Mouse (Mus musculus): ENCODE results near the gene Efna3.

The Efna3 gene

GRCm38 (mm10) chr3:89322514-89323165 lies at the start of gene Efna3:
Gene Efna3, minus strand, starts transcription at chr3:89322965.
- DNase-seq (ENCODE audit: extremely low read depth, low read depth): no peak

GRCm38 (mm10) chr3:89367338-89367737 lies 44.6 kb upstream of the Efna3 start:
- no peak for DNase-seq (ENCODE audit: extremely low read depth, low read depth)

- no peak for DNase-seq (ENCODE audit: extremely low read depth, low read depth)
These were observed 43.0 kb upstream of the Efna3 start for GRCm38 (mm10) chr3:89365486-89366414.

GRCm38 (mm10) chr3:89365153-89365485 lies 42.4 kb upstream of the Efna3 start, which contains the start of gene Dcst1:
Gene Dcst1, minus strand, starts transcription at chr3:89365253.
- no peak for DNase-seq (ENCODE audit: extremely low read depth, low read depth)

- DNase-seq (ENCODE audit: extremely low read depth, low read depth): no peak
These were observed 41.9 kb upstream of the Efna3 start for GRCm38 (mm10) chr3:89364631-89365030.

- no peak for DNase-seq (ENCODE audit: extremely low read depth, low read depth)
These were observed 38.9 kb upstream of the Efna3 start, which contains the start of gene Dcst2 for GRCm38 (mm10) chr3:89361675-89362074. Gene Dcst2, plus strand, starts transcription at chr3:89361975.

GRCm38 (mm10) chr3:89360237-89360636 lies 37.5 kb upstream of the Efna3 start:
- peak; percentile 77 for DNase-seq (ENCODE audit: extremely low read depth, low read depth)

GRCm38 (mm10) chr3:89359630-89360029 lies 36.9 kb upstream of the Efna3 start:
- no peak for DNase-seq (ENCODE audit: extremely low read depth, low read depth)

GRCm38 (mm10) chr3:89356029-89356428 lies 33.3 kb upstream of the Efna3 start:
- no peak for DNase-seq (ENCODE audit: extremely low read depth, low read depth)

- DNase-seq (ENCODE audit: extremely low read depth, low read depth): no peak
These were observed 32.7 kb upstream of the Efna3 start for GRCm38 (mm10) chr3:89355512-89355902.

- DNase-seq (ENCODE audit: extremely low read depth, low read depth): peak; percentile 50
These were observed 32.2 kb upstream of the Efna3 start for GRCm38 (mm10) chr3:89354816-89355511.

- no peak for DNase-seq (ENCODE audit: extremely low read depth, low read depth)
These were observed 28.5 kb upstream of the Efna3 start for GRCm38 (mm10) chr3:89351271-89351670.

- DNase-seq (ENCODE audit: extremely low read depth, low read depth): peak; percentile 67
These were observed 27.2 kb upstream of the Efna3 start, which contains the start of gene Adam15 for GRCm38 (mm10) chr3:89349869-89350501. Gene Adam15, minus strand, starts transcription at chr3:89349996.

- DNase-seq (ENCODE audit: extremely low read depth, low read depth): peak; percentile 38
These were observed 26.4 kb upstream of the Efna3 start for GRCm38 (mm10) chr3:89348911-89349868.

- no peak for DNase-seq (ENCODE audit: extremely low read depth, low read depth)
These were observed 25.2 kb upstream of the Efna3 start for GRCm38 (mm10) chr3:89347916-89348315.

GRCm38 (mm10) chr3:89346815-89347540 lies 24.2 kb upstream of the Efna3 start:
- no peak for DNase-seq (ENCODE audit: extremely low read depth, low read depth)

GRCm38 (mm10) chr3:89343279-89343678 lies 20.5 kb upstream of the Efna3 start:
- no peak for DNase-seq (ENCODE audit: extremely low read depth, low read depth)

GRCm38 (mm10) chr3:89341794-89342193 lies 19.0 kb upstream of the Efna3 start:
- DNase-seq (ENCODE audit: extremely low read depth, low read depth): no peak

- DNase-seq (ENCODE audit: extremely low read depth, low read depth): no peak
These were observed 17.7 kb upstream of the Efna3 start for GRCm38 (mm10) chr3:89340465-89340864.
